Mouse (Mus musculus) MEL (cell line): ENCODE results near the gene Zbtb20. TPM values are rescaled to one million over a fixed set of nuclear protein-coding genes. Genes with fewer than 3 reads are reported as not detected.

Experiments
- DNase-seq: peaks from one replicate; pipeline ENCODE4 v3.0.0; 2011; ENCODE audit warnings: low read depth, low spot score
- H3K27ac ChIP-seq: 2 replicates; pipeline ENCODE4 v1.5.1; 2012; ENCODE audit warnings: low read depth, mild to moderate bottlenecking, control low read depth, low read length, moderate library complexity; ENCODE audit not compliant: control insufficient read depth
- H3K27me3 ChIP-seq, 2 experiments: fragments of 150-350 bp in 1 of 2; sonication (generic) in 1 of 2; 2 replicates each; pipeline ENCODE4 v1.6.1; 2012; ENCODE audit warnings: low read length in 2 of 2, mild to moderate bottlenecking in 2 of 2, improper control_type of control experiment in 1 of 2, moderate library complexity in 1 of 2; ENCODE audit not compliant: insufficient read depth in 2 of 2, control insufficient read depth in 1 of 2
- H3K36me3 ChIP-seq, 2 experiments: 2 replicates each; pipeline ENCODE4 v1.6.1; 2012 to 2014; ENCODE audit warnings: low read length in 2 of 2, improper control_type of control experiment in 1 of 2, inconsistent platforms in 1 of 2, mild to moderate bottlenecking in 1 of 2; ENCODE audit not compliant: insufficient read depth in 2 of 2, control insufficient read depth in 1 of 2
- H3K4me1 ChIP-seq, 2 experiments: fragments of 150-350 bp in 1 of 2; sonication (generic) in 1 of 2; 2 replicates each; pipeline ENCODE4 v1.6.1; 2012; ENCODE audit warnings: low read length in 2 of 2, improper control_type of control experiment in 1 of 2, mild to moderate bottlenecking in 1 of 2; ENCODE audit not compliant: insufficient read depth in 2 of 2, control insufficient read depth in 1 of 2
- H3K4me3 ChIP-seq, 2 experiments: fragments of 150-350 bp in 1 of 2; sonication (generic) in 1 of 2; 2 replicates each; pipeline ENCODE4 v1.5.1; 2012; ENCODE audit warnings: low read depth in 2 of 2, low read length in 2 of 2, mild to moderate bottlenecking in 2 of 2, moderate library complexity in 2 of 2, control low read depth in 1 of 2, improper control_type of control experiment in 1 of 2; ENCODE audit not compliant: control insufficient read depth in 1 of 2, insufficient read depth in 1 of 2
- H3K79me2 ChIP-seq: 2 replicates; pipeline ENCODE4 v1.6.1; 2012; ENCODE audit warnings: mild to moderate bottlenecking, low read length, moderate library complexity; ENCODE audit not compliant: control insufficient read depth, poor library complexity, insufficient read depth
- H3K9ac ChIP-seq: 2 replicates; pipeline ENCODE4 v1.6.1; 2012; ENCODE audit warnings: low read depth, mild to moderate bottlenecking, control low read depth, low read length, moderate library complexity; ENCODE audit not compliant: control insufficient read depth, poor library complexity, severe bottlenecking
- H3K9me3 ChIP-seq: fragments of 150-350 bp; sonication (generic); replicated peaks from 2 replicates; pipeline ENCODE4 v1.6.1; 2012; ENCODE audit warnings: mild to moderate bottlenecking, low read length, improper control_type of control experiment, moderate library complexity; ENCODE audit not compliant: insufficient read depth
- BHLHE40 ChIP-seq: IDR thresholded peaks from 2 replicates; pipeline ENCODE4 v1.6.1; 2012; ENCODE audit warnings: low read depth, mild to moderate bottlenecking, inconsistent platforms, low read length, improper control_type of control experiment, borderline replicate concordance
- CTCF ChIP-seq, 3 experiments: IDR thresholded peaks in 2 of 3; conservative IDR thresholded peaks in 1 of 3; 2 replicates each; pipeline ENCODE4 v1.5.1; 2011 to 2012; ENCODE audit warnings: low read length in 3 of 3, low read depth in 2 of 3, mild to moderate bottlenecking in 2 of 3, improper control_type of control experiment in 1 of 3, inconsistent platforms in 1 of 3, mixed read lengths in 1 of 3, moderate library complexity in 1 of 3; ENCODE audit not compliant: control insufficient read depth in 1 of 3, insufficient read depth in 1 of 3, poor library complexity in 1 of 3, severe bottlenecking in 1 of 3
- ETS1 ChIP-seq: IDR thresholded peaks from 2 replicates; pipeline ENCODE4 v1.6.1; 2012; ENCODE audit warnings: low read depth, mild to moderate bottlenecking, inconsistent platforms, low read length, improper control_type of control experiment, moderate library complexity
- GABPA ChIP-seq: IDR thresholded peaks from 2 replicates; pipeline ENCODE4 v1.6.1; 2012; ENCODE audit warnings: low read depth, mild to moderate bottlenecking, inconsistent platforms, low read length, improper control_type of control experiment, moderate library complexity
- GATA1 ChIP-seq: IDR thresholded peaks from 2 replicates; pipeline ENCODE4 v1.6.1; 2011; ENCODE audit warnings: low read depth, low read length, improper control_type of control experiment
- HCFC1 ChIP-seq: IDR thresholded peaks from 2 replicates; pipeline ENCODE4 v1.6.1; 2012; ENCODE audit warnings: low read depth, mild to moderate bottlenecking, inconsistent platforms, low read length, improper control_type of control experiment, moderate library complexity
- JUND ChIP-seq: IDR thresholded peaks from 2 replicates; pipeline ENCODE4 v1.6.1; 2011; ENCODE audit warnings: low read depth, mild to moderate bottlenecking, improper control_type of control experiment, low read length
- KAT2A ChIP-seq: conservative IDR thresholded peaks from 2 replicates; pipeline ENCODE4 v1.6.1; 2012; ENCODE audit warnings: low read depth, low read length, improper control_type of control experiment, inconsistent platforms
- MAZ ChIP-seq: IDR thresholded peaks from 2 replicates; pipeline ENCODE4 v1.6.1; 2012; ENCODE audit warnings: low read depth, mild to moderate bottlenecking, inconsistent platforms, low read length, improper control_type of control experiment
- MXI1 ChIP-seq: IDR thresholded peaks from 2 replicates; pipeline ENCODE4 v1.6.1; 2011; ENCODE audit warnings: mild to moderate bottlenecking, low read depth, low read length, improper control_type of control experiment
- NELFE ChIP-seq: IDR thresholded peaks from 2 replicates; pipeline ENCODE4 v1.6.1; 2011; ENCODE audit warnings: low read depth, low read length, improper control_type of control experiment
- POLR2AphosphoS5 ChIP-seq: IDR thresholded peaks from 2 replicates; pipeline ENCODE4 v1.6.1; 2012; ENCODE audit warnings: low read depth, borderline replicate concordance, mild to moderate bottlenecking, inconsistent platforms, low read length, moderate library complexity, mixed read lengths
- RAD21 ChIP-seq: IDR thresholded peaks from 2 replicates; pipeline ENCODE4 v1.6.1; 2011; ENCODE audit warnings: mild to moderate bottlenecking, low read depth, low read length, improper control_type of control experiment
- SIN3A ChIP-seq: IDR thresholded peaks from 2 replicates; pipeline ENCODE4 v1.6.1; 2012; ENCODE audit warnings: low read length, improper control_type of control experiment, inconsistent platforms
- TBP ChIP-seq: IDR thresholded peaks from 2 replicates; pipeline ENCODE4 v1.8.0; 2011; ENCODE audit warnings: low read depth, low read length, improper control_type of control experiment
- USF2 ChIP-seq, 2 experiments: IDR thresholded peaks; 2 replicates each; pipeline ENCODE4 v1.6.1; 2011 to 2012; ENCODE audit warnings: improper control_type of control experiment in 2 of 2, low read length in 2 of 2, borderline replicate concordance in 1 of 2, inconsistent platforms in 1 of 2, low read depth in 1 of 2, mild to moderate bottlenecking in 1 of 2; ENCODE audit not compliant: insufficient read depth in 1 of 2
- ZC3H11A ChIP-seq: IDR thresholded peaks from 2 replicates; pipeline ENCODE4 v1.6.1; 2012; ENCODE audit warnings: low read depth, mild to moderate bottlenecking, inconsistent platforms, low read length, improper control_type of control experiment
- ZMIZ1 ChIP-seq: IDR thresholded peaks from 2 replicates; pipeline ENCODE4 v1.6.1; 2012; ENCODE audit warnings: low read depth, mild to moderate bottlenecking, inconsistent platforms, low read length, improper control_type of control experiment, moderate library complexity
- ZNF384 ChIP-seq: IDR thresholded peaks from 2 replicates; pipeline ENCODE4 v1.6.1; 2012; ENCODE audit warnings: low read depth, mild to moderate bottlenecking, inconsistent platforms, low read length, improper control_type of control experiment
- polyA plus RNA-seq, 2 experiments: library from polyadenylated mRNA; stranded (reverse) in 1 of 2; unstranded in 1 of 2; fragments of >175 nt in 1 of 2; fragments of >200 nt in 1 of 2; gene quantifications; 2 replicates each; pipeline versions ENCODE4 v1.2.1 to v1.2.4; 2012; ENCODE audit warnings: low replicate concordance in 2 of 2, low read depth in 1 of 2; ENCODE audit not compliant: insufficient read length in 2 of 2, insufficient read depth in 1 of 2, missing spikeins in 1 of 2
- total RNA-seq: library from RNA; depleted of rRNA; stranded (reverse); fragments of 300-350 nt; gene quantifications from 2 replicates; pipeline ENCODE4 v1.2.3, GENCODE M21; 2012

Zbtb20 gene
- total and polyA plus RNA-seq, 3 experiments = 0.17 to 0.27 TPM; not detected in 1

GRCm38 (mm10) chr16:43565872-43566271 lies 690.2 kb downstream of the Zbtb20 start:
- TF ChIP-seq GATA1 = no peak
- TF ChIP-seq CTCF (IDR thresholded peaks at IDR 0.05 in 2 of 3, conservative IDR thresholded peaks at IDR 0.05 in 1 of 3; ENCODE audit: control insufficient read depth in 1 of 3, insufficient read depth in 1 of 3, low read depth in 2 of 3, low read length in 3 of 3, poor library complexity in 1 of 3, severe bottlenecking in 1 of 3) = no peak
- no peak for TF ChIP-seq POLR2AphosphoS5
- TF ChIP-seq ZC3H11A = no peak
- TF ChIP-seq TBP = no peak
- no peak for TF ChIP-seq ETS1
- no peak for TF ChIP-seq USF2 (IDR thresholded peaks at IDR 0.05; ENCODE audit: borderline replicate concordance in 1 of 2, insufficient read depth in 1 of 2, low read depth in 1 of 2, low read length in 2 of 2)
- no peak for TF ChIP-seq MAZ
- TF ChIP-seq HCFC1 = no peak
- no peak for TF ChIP-seq BHLHE40
- no peak for TF ChIP-seq SIN3A
- Histone ChIP-seq H3K4me3 (no peak overlapping the region), H3K36me3 (no peaks in the 10 kb centered on the region), H3K27ac (no peak overlapping the region), H3K27me3 (peaks cover 5 to 6% of the 10 kb centered on the region in 2 experiments; a peak in 3 of 4 replicates), H3K9ac (no peak overlapping the region), H3K79me2 (no peaks in the 10 kb centered on the region), H3K4me1 (no peaks in the 10 kb centered on the region), H3K9me3 (no peaks in the 10 kb centered on the region)
- no peak for DNase-seq

DNA sequence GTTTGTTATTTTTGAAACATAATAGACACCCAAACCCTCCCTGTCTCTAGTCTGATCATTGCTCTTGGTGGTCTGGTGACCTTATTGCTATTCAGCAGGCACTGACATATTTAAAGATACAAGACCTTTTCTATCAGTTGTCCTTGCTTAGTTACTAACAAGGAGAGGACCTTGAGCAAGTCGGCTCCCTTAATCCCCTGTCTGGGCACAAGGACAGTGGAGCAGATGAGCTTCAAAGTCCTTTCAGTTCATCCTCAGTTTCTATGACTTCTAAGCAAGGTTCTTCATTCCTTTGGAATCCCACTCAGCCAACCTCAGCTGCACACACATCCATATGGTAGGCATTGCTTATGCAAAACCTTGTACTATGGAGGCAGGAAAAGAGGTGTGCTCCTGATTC lies 690.8 kb downstream of the Zbtb20 start:
- DNase-seq = no peak
- H3K79me2 ChIP-seq = no peaks in the 10 kb centered on the region
- H3K27me3 ChIP-seq = peaks cover 5 to 6% of the 10 kb centered on the region in 2 experiments; a peak in 3 of 4 replicates
- no peaks in the 10 kb centered on the region for H3K36me3 ChIP-seq
- no peaks in the 10 kb centered on the region for H3K4me1 ChIP-seq
- H3K27ac ChIP-seq = no peak overlapping the region
- no peak for TF ChIP-seq ZC3H11A
- no peak for TF ChIP-seq NELFE
- no peak for TF ChIP-seq ETS1
- no peak for TF ChIP-seq MXI1
- TF ChIP-seq RAD21 = no peak
- no peak for TF ChIP-seq ZNF384
- TF ChIP-seq TBP = no peak
- TF ChIP-seq JUND = no peak
- TF ChIP-seq GABPA = no peak
- no peak for TF ChIP-seq KAT2A
- no peak for TF ChIP-seq ZMIZ1
- H3K9me3 ChIP-seq = no peaks in the 10 kb centered on the region
- no peak overlapping the region for H3K4me3 ChIP-seq
- H3K9ac ChIP-seq = no peak overlapping the region
